Mouse (Mus musculus): ENCODE results near the gene Cacna2d2. TPM values are rescaled to one million over a fixed set of nuclear protein-coding genes. Genes with fewer than 3 reads are reported as not detected.
"Not testable (repeated sequence)": the region's sequence is repeated elsewhere in the genome, so short reads cannot be mapped to it uniquely, and the experiment has no call there.

The Cacna2d2 gene
- polyA plus RNA-seq, 1 experiment = not detected

- H3K27ac ChIP-seq (ENCODE audit: insufficient read depth, low read depth, low read length) = peak overlapping the region; percentile 95
- H3K4me1 ChIP-seq (ENCODE audit: control insufficient read depth, insufficient read depth, low read length) = peaks cover 28% of the 10 kb centered on the region
- H3K4me3 ChIP-seq (ENCODE audit: insufficient read depth, low read length) = peak overlapping the region; percentile 83
- no peak for TF ChIP-seq POLR2A (IDR thresholded peaks at IDR 0.05; ENCODE audit: borderline replicate concordance, low read depth, low read length)
- no peak for TF ChIP-seq CTCF (IDR thresholded peaks at IDR 0.05; ENCODE audit: low read depth, low read length)
Measured at GRCm38 (mm10) chr9:107555031-107555457, 155.6 kb downstream of the Cacna2d2 start.

- Histone ChIP-seq H3K27ac (ENCODE audit: insufficient read depth, low read depth, low read length) (peak overlapping the region; percentile 95), H3K4me3 (ENCODE audit: insufficient read depth, low read length) (peak overlapping the region; percentile 83), H3K4me1 (ENCODE audit: control insufficient read depth, insufficient read depth, low read length) (peaks cover 28% of the 10 kb centered on the region)
- TF ChIP-seq CTCF (IDR thresholded peaks at IDR 0.05; ENCODE audit: low read depth, low read length) (no peak), POLR2A (IDR thresholded peaks at IDR 0.05; ENCODE audit: borderline replicate concordance, low read depth, low read length) (no peak)
Measured at GRCm38 (mm10) chr9:107555701-107556100, 156.3 kb downstream of the Cacna2d2 start.

GRCm38 (mm10) chr9:107556346-107556745, 156.9 kb downstream of the Cacna2d2 start:
- TF ChIP-seq POLR2A (IDR thresholded peaks at IDR 0.05; ENCODE audit: borderline replicate concordance, low read depth, low read length) (no peak), CTCF (IDR thresholded peaks at IDR 0.05; ENCODE audit: low read depth, low read length) (no peak)
- Histone ChIP-seq H3K4me3 (ENCODE audit: insufficient read depth, low read length) (peak overlapping the region; percentile 83), H3K27ac (ENCODE audit: insufficient read depth, low read depth, low read length) (peak overlapping the region; percentile 95), H3K4me1 (ENCODE audit: control insufficient read depth, insufficient read depth, low read length) (peaks cover 24% of the 10 kb centered on the region)

- H3K27ac ChIP-seq (ENCODE audit: insufficient read depth, low read depth, low read length) = peak within 1 kb of the TSS; percentile 51
- H3K4me3 ChIP-seq (ENCODE audit: insufficient read depth, low read length) = peak within 1 kb of the TSS; percentile 87
- peaks cover 27% of the 10 kb centered on the region for H3K4me1 ChIP-seq (ENCODE audit: control insufficient read depth, insufficient read depth, low read length)
- TF ChIP-seq CTCF (IDR thresholded peaks at IDR 0.05; ENCODE audit: low read depth, low read length) (no peak), POLR2A (IDR thresholded peaks at IDR 0.05; ENCODE audit: borderline replicate concordance, low read depth, low read length) (no peak)
Measured at GRCm38 (mm10) chr9:107563029-107563581, 163.7 kb downstream of the Cacna2d2 start, which contains the start of gene Tusc2. Gene Tusc2, plus strand, starts transcription at chr9:107563255.

- H3K27ac ChIP-seq (ENCODE audit: insufficient read depth, low read depth, low read length); H3K4me3 ChIP-seq (ENCODE audit: insufficient read depth, low read length): not testable (repeated sequence)
- peaks cover 36% of the 10 kb centered on the region for H3K4me1 ChIP-seq (ENCODE audit: control insufficient read depth, insufficient read depth, low read length)
Measured at GRCm38 (mm10) chr9:107565556-107565955, 166.1 kb downstream of the Cacna2d2 start.

- Histone ChIP-seq H3K4me3 (ENCODE audit: insufficient read depth, low read length) (no peak overlapping the region), H3K4me1 (ENCODE audit: control insufficient read depth, insufficient read depth, low read length) (peaks cover 43% of the 10 kb centered on the region), H3K27ac (ENCODE audit: insufficient read depth, low read depth, low read length) (peak overlapping the region; percentile 35; the same call in 1 of the 2 replicates)
- TF ChIP-seq POLR2A (IDR thresholded peaks at IDR 0.05; ENCODE audit: borderline replicate concordance, low read depth, low read length) (no peak), CTCF (IDR thresholded peaks at IDR 0.05; ENCODE audit: low read depth, low read length) (peak; percentile 66)
Measured at GRCm38 (mm10) chr9:107566041-107566709, 166.8 kb downstream of the Cacna2d2 start.

GRCm38 (mm10) chr9:107566855-107567254, 167.4 kb downstream of the Cacna2d2 start:
- no peak for TF ChIP-seq CTCF (IDR thresholded peaks at IDR 0.05; ENCODE audit: low read depth, low read length)
- peak overlapping the region; percentile 35 for H3K27ac ChIP-seq (ENCODE audit: insufficient read depth, low read depth, low read length)
- H3K4me1 ChIP-seq (ENCODE audit: control insufficient read depth, insufficient read depth, low read length) = peaks cover 49% of the 10 kb centered on the region
- no peak overlapping the region for H3K4me3 ChIP-seq (ENCODE audit: insufficient read depth, low read length)

- no peak for TF ChIP-seq CTCF (IDR thresholded peaks at IDR 0.05; ENCODE audit: low read depth, low read length)
- no peak for TF ChIP-seq POLR2A (IDR thresholded peaks at IDR 0.05; ENCODE audit: borderline replicate concordance, low read depth, low read length)
- Histone ChIP-seq H3K27ac (ENCODE audit: insufficient read depth, low read depth, low read length) (peak within 1 kb of the TSS; percentile 76), H3K4me3 (ENCODE audit: insufficient read depth, low read length) (peak within 1 kb of the TSS; percentile 85), H3K4me1 (ENCODE audit: control insufficient read depth, insufficient read depth, low read length) (peaks cover 51% of the 10 kb centered on the region)
Measured at GRCm38 (mm10) chr9:107567702-107568319, 168.4 kb downstream of the Cacna2d2 start, which contains the start of gene Hyal2. Gene Hyal2, plus strand, starts transcription at chr9:107567945.

- Histone ChIP-seq H3K4me3 (ENCODE audit: insufficient read depth, low read length) (peak overlapping the region; percentile 85), H3K4me1 (ENCODE audit: control insufficient read depth, insufficient read depth, low read length) (peaks cover 56% of the 10 kb centered on the region), H3K27ac (ENCODE audit: insufficient read depth, low read depth, low read length) (peak overlapping the region; percentile 76)
- TF ChIP-seq POLR2A (IDR thresholded peaks at IDR 0.05; ENCODE audit: borderline replicate concordance, low read depth, low read length) (no peak), CTCF (IDR thresholded peaks at IDR 0.05; ENCODE audit: low read depth, low read length) (no peak)
Measured at GRCm38 (mm10) chr9:107568331-107569261, 169.2 kb downstream of the Cacna2d2 start.
